Mouse (Mus musculus) cortical plate, adult 2 months (tissue): ENCODE data around the gene Fbxl7.

Experiments
- CTCF ChIP-seq: fragments of 200-500 bp; IDR thresholded peaks from 2 replicates; pipeline ENCODE4 v1.5.1; 2011; ENCODE audit warnings: mild to moderate bottlenecking, control low read depth, low read length; ENCODE audit not compliant: insufficient read depth; ENCODE audit errors: extremely low read depth
- POLR2A ChIP-seq: fragments of 200-500 bp; IDR thresholded peaks from 2 replicates; pipeline ENCODE4 v1.6.1; 2011; ENCODE audit warnings: mild to moderate bottlenecking, low read length, control low read depth; ENCODE audit not compliant: insufficient read depth; ENCODE audit errors: extremely low read depth

DNA sequence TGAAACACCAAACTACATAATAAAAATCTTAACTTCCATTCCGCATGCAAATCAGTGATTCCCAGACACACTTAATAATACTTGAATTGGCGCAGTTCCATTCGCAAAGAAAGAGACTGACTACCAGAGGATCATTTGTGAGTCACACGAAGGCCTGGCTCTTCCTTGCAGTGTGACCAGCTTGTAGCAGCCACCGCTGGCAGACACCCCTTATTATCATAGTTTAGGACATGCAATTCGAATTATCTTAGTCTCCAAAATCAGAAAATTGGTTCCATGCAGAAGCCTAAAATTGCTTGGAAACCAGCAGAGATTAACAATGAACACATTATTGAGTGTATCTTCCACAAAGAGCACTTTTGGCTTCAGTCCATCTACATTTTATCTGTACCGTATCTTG is 183.1 kb downstream of the Fbxl7 start:
- TF ChIP-seq CTCF: no peak
- no peak for TF ChIP-seq POLR2A
